Mouse (Mus musculus): ENCODE data around the gene Ppp5c.

DNA sequence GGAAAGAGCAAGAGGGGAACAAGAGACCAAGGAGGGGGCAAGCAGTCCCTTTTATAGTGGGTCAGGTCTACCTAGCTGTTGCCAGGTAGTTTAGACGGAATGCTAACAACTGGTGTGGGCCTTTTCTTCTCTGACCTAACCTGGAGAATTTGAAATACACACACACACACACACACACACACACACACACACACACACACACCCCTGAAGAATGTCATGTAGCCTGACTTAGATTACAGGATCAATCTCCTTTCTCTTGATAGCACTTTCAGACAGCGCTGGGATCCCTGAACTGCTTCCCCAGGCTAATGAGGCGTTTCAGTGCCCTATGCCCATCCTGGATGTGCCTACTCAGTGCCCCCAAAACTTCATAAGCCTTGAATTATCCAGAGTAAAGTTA is 49.1 kb downstream of the Ppp5c start:
- TF ChIP-seq POLR2A (IDR thresholded peaks at IDR 0.05; ENCODE audit: control insufficient read depth, low read depth, low read length) (no peak), CTCF (IDR thresholded peaks at IDR 0.05; ENCODE audit: control insufficient read depth, insufficient read depth, insufficient replicate concordance, low read depth, low read length) (no peak)

Measured in testis, adult 2 months (tissue).